Mouse (Mus musculus) small intestine, adult 2 months (tissue): ENCODE results near the gene Psmd3.
A peak's percentile ranks its signal among the peaks of the same experiment; 100 is the strongest.

ENCODE experiments used
- CTCF ChIP-seq: fragments of 200-500 bp; IDR thresholded peaks from 2 replicates; pipeline ENCODE4 v1.5.1; 2012; ENCODE audit warnings: low read depth, mild to moderate bottlenecking, control low read depth, inconsistent platforms, low read length, moderate library complexity, mixed read lengths; ENCODE audit not compliant: insufficient replicate concordance, insufficient read length; ENCODE audit errors: extremely low read depth
- POLR2A ChIP-seq: fragments of 200-500 bp; IDR thresholded peaks from 2 replicates; pipeline ENCODE4 v1.6.1; 2012; ENCODE audit warnings: low read depth, mild to moderate bottlenecking, control low read depth, inconsistent platforms, low read length, moderate library complexity

DNA sequence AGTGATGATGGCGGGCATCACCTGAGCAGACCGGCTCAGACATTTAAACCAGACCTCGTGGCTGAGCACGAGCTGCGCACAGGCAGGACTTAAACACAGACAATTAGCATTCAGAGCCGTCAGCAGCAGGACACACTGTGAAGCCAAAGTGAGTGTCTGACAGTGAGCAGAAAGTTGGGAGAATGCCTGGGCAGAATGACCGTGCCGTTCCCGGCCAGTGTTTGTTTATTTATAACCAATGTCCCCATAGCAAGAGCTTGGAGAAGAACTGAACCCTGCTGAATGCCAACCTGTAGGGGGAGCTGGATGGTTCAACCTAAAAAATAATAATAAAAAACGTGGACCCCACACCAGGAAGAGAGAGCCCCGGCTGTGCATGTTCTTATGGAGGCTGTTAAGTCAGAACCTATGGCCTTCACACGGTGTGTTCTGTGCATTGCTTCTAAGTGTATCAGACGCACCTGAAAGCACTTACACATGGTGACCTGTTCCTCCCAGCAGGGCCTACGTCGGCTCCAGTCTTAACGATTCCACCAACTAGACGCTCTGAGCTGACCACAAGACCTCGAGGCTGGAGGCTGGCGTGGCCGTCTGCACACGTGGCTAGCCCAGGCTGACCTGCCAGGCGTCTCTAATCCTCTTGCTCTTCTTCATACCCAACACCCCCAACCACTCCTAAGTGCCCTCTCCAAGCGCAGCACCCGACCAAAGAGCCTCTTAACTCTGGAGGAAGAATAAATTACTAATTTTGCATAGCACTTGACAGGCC, 39.3 kb downstream of the Psmd3 start:
- peak; percentile 24; the same call in 1 of the 2 replicates for TF ChIP-seq CTCF
- no peak for TF ChIP-seq POLR2A
